Mouse (Mus musculus): ENCODE data around the gene Mb21d2. TPM values are rescaled to one million over a fixed set of nuclear protein-coding genes. Genes with fewer than 3 reads are reported as not detected.

Mb21d2 gene
- polyA plus RNA-seq, 1 experiment from 2014 or later, result 10.9 TPM

GRCm38 (mm10) chr16:28877162-28877662 is 52.3 kb downstream of the Mb21d2 start:
- peak; percentile 60 for DNase-seq (ENCODE audit: low spot score)
- no peak overlapping the region for H3K27ac ChIP-seq (ENCODE audit: low read depth, low read length)

DNA sequence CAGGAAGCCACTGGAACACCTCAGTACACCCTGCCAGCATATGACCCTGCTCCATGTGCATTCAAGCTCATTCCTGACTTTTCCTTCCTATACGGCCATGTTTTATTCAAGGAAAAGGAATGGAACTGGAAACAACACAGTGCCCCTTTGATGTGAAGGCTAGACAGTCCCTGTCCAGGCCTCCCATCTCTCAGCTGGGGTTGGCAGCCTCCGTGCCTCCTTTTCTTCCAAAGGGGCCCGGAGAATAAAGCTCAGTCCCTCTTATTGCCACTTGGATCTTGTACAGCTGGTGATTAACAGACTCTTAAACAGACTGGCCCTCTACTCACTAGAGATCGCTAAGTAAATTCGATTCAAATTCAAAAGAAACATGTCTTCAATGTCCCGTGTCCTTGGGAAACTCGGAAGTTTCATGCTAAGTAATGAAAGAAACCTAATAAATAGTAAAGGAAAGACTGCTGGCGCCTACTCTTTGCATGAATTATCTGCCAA is 56.0 kb downstream of the Mb21d2 start:
- no peaks in the 10 kb centered on the region for H3K36me3 ChIP-seq (ENCODE audit: control insufficient read depth, insufficient read depth, low read length)
- 0 out of 2 replicates have a peak, but pooled peaks have one; percentile 42 for ATAC-seq

More at GRCm38 (mm10) chr16:28877162-28877662, 52.3 kb downstream of the Mb21d2 start:
- ATAC-seq, result peak; percentile 47; the same call in 1 of the 2 replicates
- Histone ChIP-seq H3K27me3 (replicated peaks; ENCODE audit: control insufficient read depth, insufficient read depth, low read length) (no peaks in the 10 kb centered on the region), H3K36me3 (ENCODE audit: control insufficient read depth, insufficient read depth, low read length) (no peaks in the 10 kb centered on the region), H3K9me3 (replicated peaks; ENCODE audit: control insufficient read depth, low read length) (no peaks in the 10 kb centered on the region), H3K4me2 (ENCODE audit: low read length) (no peak overlapping the region), H3K9ac (ENCODE audit: low read length) (no peak overlapping the region), H3K4me1 (ENCODE audit: control insufficient read depth, insufficient read depth, low read length) (peaks cover 14% of the 10 kb centered on the region), H3K4me3 (ENCODE audit: low read depth, low read length) (no peak overlapping the region)
- 43% methylated on average over 9 of the region's 9 CpGs for WGBS

GRCm38 (mm10) chr16:28870860-28871259 is 58.6 kb downstream of the Mb21d2 start:
- Histone ChIP-seq H3K36me3 (ENCODE audit: control insufficient read depth, insufficient read depth, low read length) (no peaks in the 10 kb centered on the region), H3K9me3 (replicated peaks; ENCODE audit: control insufficient read depth, low read length) (no peaks in the 10 kb centered on the region), H3K27ac (ENCODE audit: low read depth, low read length) (no peak overlapping the region), H3K4me2 (ENCODE audit: low read length) (no peak overlapping the region), H3K9ac (ENCODE audit: low read length) (no peak overlapping the region), H3K4me1 (ENCODE audit: control insufficient read depth, insufficient read depth, low read length) (peaks cover 10% of the 10 kb centered on the region), H3K27me3 (replicated peaks; ENCODE audit: control insufficient read depth, insufficient read depth, low read length) (no peaks in the 10 kb centered on the region), H3K4me3 (ENCODE audit: low read depth, low read length) (no peak overlapping the region)
- no peak for DNase-seq (ENCODE audit: low spot score)
- 71% methylated on average over 9 of the region's 9 CpGs for WGBS
- ATAC-seq, result no peak

More for the DNA sequence above, 56.0 kb downstream of the Mb21d2 start:
- Histone ChIP-seq H3K27ac (ENCODE audit: low read depth, low read length) (no peak overlapping the region), H3K9ac (ENCODE audit: low read length) (no peak overlapping the region), H3K9me3 (replicated peaks; ENCODE audit: control insufficient read depth, low read length) (no peaks in the 10 kb centered on the region), H3K4me1 (ENCODE audit: control insufficient read depth, insufficient read depth, low read length) (peaks cover 16% of the 10 kb centered on the region), H3K4me3 (ENCODE audit: low read depth, low read length) (no peak overlapping the region), H3K4me2 (ENCODE audit: low read length) (no peak overlapping the region), H3K27me3 (replicated peaks; ENCODE audit: control insufficient read depth, insufficient read depth, low read length) (no peaks in the 10 kb centered on the region)
- DNase-seq (ENCODE audit: low spot score), result peak; percentile 66
- 21% methylated on average over 8 of the region's 8 CpGs for WGBS

DNA sequence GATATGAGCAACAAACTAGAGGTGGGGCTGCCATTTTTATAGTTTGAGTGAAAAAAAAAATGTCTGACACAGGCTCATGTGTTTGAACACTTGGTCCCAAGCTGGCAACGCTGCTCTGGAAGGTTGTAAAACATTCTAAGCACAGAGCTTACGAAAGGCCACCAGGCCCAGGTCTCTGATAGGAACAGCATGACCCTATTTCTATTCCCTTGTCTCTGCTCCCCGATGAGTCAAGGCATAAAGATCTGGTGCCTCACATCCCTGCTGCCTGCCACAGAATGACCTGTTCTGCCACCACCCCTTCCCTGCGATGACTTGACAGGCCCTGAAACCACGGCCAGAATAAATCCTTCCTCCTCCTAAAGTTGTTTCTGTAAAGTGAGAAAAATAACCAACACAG is 59.0 kb downstream of the Mb21d2 start:
- DNase-seq (ENCODE audit: low spot score) (no peak), ATAC-seq (no peak)
- Histone ChIP-seq H3K27ac (ENCODE audit: low read depth, low read length) (no peak overlapping the region), H3K4me1 (ENCODE audit: control insufficient read depth, insufficient read depth, low read length) (peaks cover 10% of the 10 kb centered on the region), H3K4me2 (ENCODE audit: low read length) (no peak overlapping the region), H3K9ac (ENCODE audit: low read length) (no peak overlapping the region), H3K9me3 (replicated peaks; ENCODE audit: control insufficient read depth, low read length) (no peaks in the 10 kb centered on the region), H3K4me3 (ENCODE audit: low read depth, low read length) (no peak overlapping the region), H3K27me3 (replicated peaks; ENCODE audit: control insufficient read depth, insufficient read depth, low read length) (no peaks in the 10 kb centered on the region), H3K36me3 (ENCODE audit: control insufficient read depth, insufficient read depth, low read length) (no peaks in the 10 kb centered on the region)
- WGBS, result 90% methylated on average over 5 of the region's 5 CpGs

GRCm38 (mm10) chr16:28868864-28869263 is 60.6 kb downstream of the Mb21d2 start:
- no peak overlapping the region for H3K4me2 ChIP-seq (ENCODE audit: low read length)
- H3K4me3 ChIP-seq (ENCODE audit: low read depth, low read length), result no peak overlapping the region
- H3K9me3 ChIP-seq (replicated peaks; ENCODE audit: control insufficient read depth, low read length), result no peaks in the 10 kb centered on the region
- DNase-seq (ENCODE audit: low spot score) (no peak), ATAC-seq (no peak)
- H3K36me3 ChIP-seq (ENCODE audit: control insufficient read depth, insufficient read depth, low read length), result no peaks in the 10 kb centered on the region
- no peak overlapping the region for H3K9ac ChIP-seq (ENCODE audit: low read length)
- no peak overlapping the region for H3K27ac ChIP-seq (ENCODE audit: low read depth, low read length)
- 56% methylated on average over 9 of the region's 9 CpGs for WGBS
- H3K4me1 ChIP-seq (ENCODE audit: control insufficient read depth, insufficient read depth, low read length), result peaks cover 10% of the 10 kb centered on the region
- no peaks in the 10 kb centered on the region for H3K27me3 ChIP-seq (replicated peaks; ENCODE audit: control insufficient read depth, insufficient read depth, low read length)

- DNase-seq (ENCODE audit: low spot score) (no peak), ATAC-seq (no peak)
- H3K36me3 ChIP-seq (ENCODE audit: control insufficient read depth, insufficient read depth, low read length), result no peaks in the 10 kb centered on the region
- no peaks in the 10 kb centered on the region for H3K27me3 ChIP-seq (replicated peaks; ENCODE audit: control insufficient read depth, insufficient read depth, low read length)
- H3K27ac ChIP-seq (ENCODE audit: low read depth, low read length), result no peak overlapping the region
- no peak overlapping the region for H3K4me3 ChIP-seq (ENCODE audit: low read depth, low read length)
- 74% methylated on average over 8 of the region's 8 CpGs for WGBS
- H3K4me2 ChIP-seq (ENCODE audit: low read length), result no peak overlapping the region
- no peaks in the 10 kb centered on the region for H3K9me3 ChIP-seq (replicated peaks; ENCODE audit: control insufficient read depth, low read length)
- no peak overlapping the region for H3K9ac ChIP-seq (ENCODE audit: low read length)
- H3K4me1 ChIP-seq (ENCODE audit: control insufficient read depth, insufficient read depth, low read length), result peaks cover 8% of the 10 kb centered on the region
These were observed 62.7 kb downstream of the Mb21d2 start for GRCm38 (mm10) chr16:28866584-28867295.

DNA sequence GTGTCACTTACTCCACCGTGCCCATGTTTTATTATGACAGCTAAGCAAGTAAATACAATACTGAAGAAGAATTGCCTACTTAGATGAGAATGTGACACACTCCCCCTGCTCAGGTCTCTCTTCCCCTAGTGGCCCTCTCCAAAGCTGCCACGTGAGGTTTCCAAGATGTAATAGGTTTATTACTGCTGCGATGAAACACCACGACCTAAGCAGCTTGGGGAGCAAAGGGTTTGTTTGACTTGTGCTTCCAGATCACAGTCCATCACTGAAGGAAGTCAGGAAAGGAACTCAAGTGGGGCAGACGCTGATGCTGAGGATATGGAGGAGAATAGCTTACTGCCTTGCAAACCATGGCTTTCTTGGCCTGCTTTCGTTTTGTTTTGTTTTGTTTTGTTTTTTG is 65.9 kb downstream of the Mb21d2 start:
- 90% methylated on average over 6 of the region's 6 CpGs for WGBS
- Histone ChIP-seq H3K9ac (ENCODE audit: low read length) (no peak overlapping the region), H3K27ac (ENCODE audit: low read depth, low read length) (no peak overlapping the region), H3K36me3 (ENCODE audit: control insufficient read depth, insufficient read depth, low read length) (no peaks in the 10 kb centered on the region), H3K9me3 (replicated peaks; ENCODE audit: control insufficient read depth, low read length) (no peaks in the 10 kb centered on the region), H3K4me3 (ENCODE audit: low read depth, low read length) (no peak overlapping the region), H3K4me2 (ENCODE audit: low read length) (no peak overlapping the region), H3K4me1 (ENCODE audit: control insufficient read depth, insufficient read depth, low read length) (peaks cover 8% of the 10 kb centered on the region), H3K27me3 (replicated peaks; ENCODE audit: control insufficient read depth, insufficient read depth, low read length) (no peaks in the 10 kb centered on the region)
- ATAC-seq, result no peak
- no peak for DNase-seq (ENCODE audit: low spot score)

- 77% methylated on average over 7 of the region's 7 CpGs for WGBS
- Histone ChIP-seq H3K4me1 (ENCODE audit: control insufficient read depth, insufficient read depth, low read length) (peaks cover 12% of the 10 kb centered on the region), H3K27ac (ENCODE audit: low read depth, low read length) (no peak overlapping the region), H3K4me2 (ENCODE audit: low read length) (no peak overlapping the region), H3K36me3 (ENCODE audit: control insufficient read depth, insufficient read depth, low read length) (no peaks in the 10 kb centered on the region), H3K9ac (ENCODE audit: low read length) (no peak overlapping the region), H3K4me3 (ENCODE audit: low read depth, low read length) (no peak overlapping the region), H3K9me3 (replicated peaks; ENCODE audit: control insufficient read depth, low read length) (no peaks in the 10 kb centered on the region), H3K27me3 (replicated peaks; ENCODE audit: control insufficient read depth, insufficient read depth, low read length) (no peaks in the 10 kb centered on the region)
- no peak for ATAC-seq
- DNase-seq (ENCODE audit: low spot score), result no peak
These were observed 67.4 kb downstream of the Mb21d2 start for GRCm38 (mm10) chr16:28862093-28862492.

DNA sequence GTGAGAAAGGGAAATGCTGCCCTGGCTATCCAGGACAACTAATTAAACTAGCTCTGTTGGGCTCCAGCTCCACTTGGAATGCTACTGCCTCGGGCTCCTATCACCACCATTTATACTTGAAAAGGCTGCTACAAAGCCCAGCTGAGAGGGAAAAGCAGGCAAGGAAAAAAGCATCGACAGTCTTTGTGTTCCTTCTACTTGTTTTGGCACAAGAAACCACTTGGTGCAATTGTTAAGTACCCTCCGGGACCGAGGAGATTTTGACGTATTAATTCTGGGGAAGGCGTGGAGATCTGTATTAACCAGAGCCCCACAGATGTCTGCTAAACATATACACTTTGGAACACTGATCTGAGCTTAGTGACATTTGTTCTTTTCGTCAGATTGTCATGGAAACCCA is 69.8 kb downstream of the Mb21d2 start:
- ATAC-seq (peak; percentile 76), DNase-seq (ENCODE audit: low spot score) (peak; percentile 74)
- Histone ChIP-seq H3K27me3 (replicated peaks; ENCODE audit: control insufficient read depth, insufficient read depth, low read length) (no peaks in the 10 kb centered on the region), H3K9ac (ENCODE audit: low read length) (no peak overlapping the region), H3K27ac (ENCODE audit: low read depth, low read length) (no peak overlapping the region), H3K4me1 (ENCODE audit: control insufficient read depth, insufficient read depth, low read length) (peaks cover 12% of the 10 kb centered on the region), H3K4me2 (ENCODE audit: low read length) (no peak overlapping the region), H3K9me3 (replicated peaks; ENCODE audit: control insufficient read depth, low read length) (no peaks in the 10 kb centered on the region), H3K4me3 (ENCODE audit: low read depth, low read length) (no peak overlapping the region), H3K36me3 (ENCODE audit: control insufficient read depth, insufficient read depth, low read length) (no peaks in the 10 kb centered on the region)
- WGBS, result 3% methylated on average over 7 of the region's 7 CpGs

Measured in forebrain, embryonic 14.5 days (tissue).